Mouse (Mus musculus): Measurements from ENCODE around the gene Pla2r1.

DNA sequence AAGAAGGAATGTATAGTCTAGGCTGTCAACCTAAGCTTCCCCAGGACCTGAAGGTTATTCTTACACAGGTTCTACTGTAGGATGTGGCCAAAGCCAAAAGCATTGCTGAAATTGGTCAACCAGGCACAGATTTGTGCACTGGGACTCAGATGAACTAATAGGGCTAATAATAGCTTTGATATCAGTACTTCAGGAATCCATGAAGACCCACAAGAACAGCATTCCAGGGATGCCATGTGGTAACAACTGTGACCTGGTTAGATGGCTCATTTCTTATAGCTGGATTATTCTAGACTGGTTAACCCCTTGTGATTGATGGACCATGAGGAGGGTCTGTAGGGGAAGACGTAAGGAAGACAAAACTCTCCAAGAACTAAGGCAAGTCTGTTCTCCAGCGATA is 74.3 kb downstream of the Pla2r1 start:
- TF ChIP-seq CTCF (IDR thresholded peaks at IDR 0.05; ENCODE audit: low read depth, low read length): no peak
- no peak for TF ChIP-seq TAL1 (conservative IDR thresholded peaks at IDR 0.05; ENCODE audit: low read depth, low read length)
- no peak for TF ChIP-seq GATA1 (IDR thresholded peaks at IDR 0.05; ENCODE audit: borderline replicate concordance, low read length)
